Comparison of ENCODE assay signal across 8 mouse cellular contexts in genomic region chr7:79467951-79468350, GRCm38 (mm10). TPM values are rescaled to one million over a fixed set of nuclear protein-coding genes. Genes with fewer than 3 reads are reported as not detected.
DNase-seq lines count a peak whose midpoint lies in the region; ATAC-seq lines count a peak whose summit lies in the region.

No protein-coding gene starts in this region.

- no peak for DNase-seq in lung, postnatal 14 days
- DNase-seq in urinary bladder, adult 18-20 months (ENCODE audit: low spot score in 2 of 2), result no peak
- DNase-seq in thymus, postnatal 14 days, result no peak
- no peak for DNase-seq in kidney, postnatal 25 days

- peaks cover 2% of the 10 kb centered on the region; the same call in 1 of the 2 replicates for H3K9me3 ChIP-seq in lung, embryonic 16.5 days (ENCODE audit: control insufficient read depth, low read length)
- no peaks in the 10 kb centered on the region for H3K9me3 ChIP-seq in forebrain, embryonic 16.5 days (ENCODE audit: control insufficient read depth, low read length)
- H3K9me3 ChIP-seq in liver, embryonic 12.5 days (replicated peaks), result no peaks in the 10 kb centered on the region
- H3K9me3 ChIP-seq in stomach, embryonic 15.5 days, result no peaks in the 10 kb centered on the region

- peak overlapping the region; percentile 49 for H3K4me2 ChIP-seq in lung, embryonic 16.5 days (ENCODE audit: low read depth, low read length)
- peak overlapping the region; percentile 64 for H3K4me2 ChIP-seq in forebrain, embryonic 16.5 days (ENCODE audit: low read length)
- H3K4me2 ChIP-seq in liver, embryonic 12.5 days, result peak overlapping the region; percentile 97
- H3K4me2 ChIP-seq in stomach, embryonic 15.5 days, result peak overlapping the region; percentile 95

- H3K27me3 ChIP-seq in lung, embryonic 16.5 days (ENCODE audit: control insufficient read depth, insufficient read depth, low read depth, low read length), result no peaks in the 10 kb centered on the region
- no peaks in the 10 kb centered on the region for H3K27me3 ChIP-seq in forebrain, embryonic 16.5 days (replicated peaks; ENCODE audit: control insufficient read depth, insufficient read depth, low read length)
- peaks cover 11% of the 10 kb centered on the region for H3K27me3 ChIP-seq in liver, embryonic 12.5 days (replicated peaks)
- no peaks in the 10 kb centered on the region for H3K27me3 ChIP-seq in stomach, embryonic 15.5 days (replicated peaks)

- peak overlapping the region; percentile 24; the same call in 1 of the 2 replicates for H3K4me3 ChIP-seq in lung, embryonic 16.5 days (ENCODE audit: low read length)
- peak overlapping the region; percentile 19; the same call in 1 of the 2 replicates for H3K4me3 ChIP-seq in forebrain, embryonic 16.5 days (replicated peaks; ENCODE audit: low read length)
- H3K4me3 ChIP-seq in liver, embryonic 12.5 days, result no peak overlapping the region
- peak overlapping the region; percentile 18; the same call in 1 of the 2 replicates for H3K4me3 ChIP-seq in stomach, embryonic 15.5 days (replicated peaks)

- 4% methylated on average over 4 of the region's 6 CpGs for WGBS in lung, embryonic 16.5 days
- WGBS in forebrain, embryonic 16.5 days, result 27% methylated on average over 1 of the region's 6 CpGs
- WGBS in liver, embryonic 12.5 days (ENCODE audit: insufficient replicate concordance), result 7% methylated on average over 3 of the region's 6 CpGs
- 20% methylated on average over 1 of the region's 6 CpGs for WGBS in stomach, embryonic 15.5 days

- H3K27ac ChIP-seq in lung, embryonic 16.5 days (ENCODE audit: low read length), result no peak overlapping the region
- H3K27ac ChIP-seq in forebrain, embryonic 16.5 days (ENCODE audit: low read length), result no peak overlapping the region
- H3K27ac ChIP-seq in liver, embryonic 12.5 days, result no peak overlapping the region
- H3K27ac ChIP-seq in stomach, embryonic 15.5 days, result no peak overlapping the region

- ATAC-seq in lung, embryonic 16.5 days (ENCODE audit: low read depth), result no peak
- ATAC-seq in forebrain, embryonic 16.5 days, result no peak
- no peak for ATAC-seq in liver, embryonic 12.5 days
- ATAC-seq in stomach, embryonic 15.5 days (ENCODE audit: insufficient read depth, low FRiP score, low read depth), result no peak

- H3K9ac ChIP-seq in lung, embryonic 16.5 days (ENCODE audit: low read length), result 0 out of 2 replicates have a peak overlapping the region, but pooled peaks have one; percentile 31
- no peak overlapping the region for H3K9ac ChIP-seq in forebrain, embryonic 16.5 days (replicated peaks; ENCODE audit: low read depth, low read length)
- H3K9ac ChIP-seq in liver, embryonic 12.5 days, result no peak overlapping the region
- no peak overlapping the region for H3K9ac ChIP-seq in stomach, embryonic 15.5 days

- 0 out of 2 replicates have a peak, but pooled peaks cover 2% of the 10 kb centered on the region for H3K36me3 ChIP-seq in lung, embryonic 16.5 days (ENCODE audit: control insufficient read depth, insufficient read depth, low read length)
- no peaks in the 10 kb centered on the region for H3K36me3 ChIP-seq in forebrain, embryonic 16.5 days (ENCODE audit: control insufficient read depth, insufficient read depth)
- peaks cover 16% of the 10 kb centered on the region for H3K36me3 ChIP-seq in liver, embryonic 12.5 days
- no peaks in the 10 kb centered on the region for H3K36me3 ChIP-seq in stomach, embryonic 15.5 days

- peaks cover 27% of the 10 kb centered on the region for H3K4me1 ChIP-seq in lung, embryonic 16.5 days (replicated peaks; ENCODE audit: control insufficient read depth, insufficient read depth, low read length)
- peaks cover 30% of the 10 kb centered on the region for H3K4me1 ChIP-seq in forebrain, embryonic 16.5 days (replicated peaks; ENCODE audit: control insufficient read depth, insufficient read depth, low read length)
- H3K4me1 ChIP-seq in liver, embryonic 12.5 days, result peaks cover 57% of the 10 kb centered on the region
- H3K4me1 ChIP-seq in stomach, embryonic 15.5 days, result peaks cover 23% of the 10 kb centered on the region

RNA-seq across cellular contexts. Expression of gene Polg, which starts 1.8 kb away (rescaled TPM):
- 41.7 and 46.2 TPM in 2 replicates for polyA plus RNA-seq in lung, embryonic 16.5 days (2015; fragmentation: Nextera tagmentation; extraction: Ambion mirVana)
- polyA plus RNA-seq in forebrain, embryonic 16.5 days (2015; fragmentation: Nextera tagmentation; extraction: Ambion mirVana), result 29.5 and 34.6 TPM in 2 replicates
- polyA plus RNA-seq in liver, embryonic 12.5 days (2016; fragmentation: Nextera tagmentation; extraction: Ambion mirVana), result 33.1 and 33.8 TPM in 2 replicates
- polyA plus RNA-seq in stomach, embryonic 15.5 days (2015; fragmentation: Nextera tagmentation; extraction: Ambion mirVana), result 32.9 and 36.4 TPM in 2 replicates
